In genomic region chr6:129273662-129274061, GRCm38 (mm10) we compare ENCODE assay signal across 17 mouse cellular contexts. TPM values are rescaled to one million over a fixed set of nuclear protein-coding genes. Genes with fewer than 3 reads are reported as not detected.
DNase-seq lines count a peak whose midpoint lies in the region; ATAC-seq and TF ChIP-seq lines count a peak whose summit lies in the region.
"Had no signal": no experiment of that assay in that cellular context is flagged by ENCODE, and none has a peak within 500 bp of the region (broad histone marks: within the 10 kb centered on the region; RNA-seq: fewer than 3 reads in every experiment).

No protein-coding gene starts in this region.

- no peaks in the 10 kb centered on the region for H3K4me1 ChIP-seq in lung, adult 2 months (ENCODE audit: control insufficient read depth, insufficient read depth, low read length)
- no peaks in the 10 kb centered on the region for H3K4me1 ChIP-seq in midbrain, embryonic 15.5 days
- no peaks in the 10 kb centered on the region for H3K4me1 ChIP-seq in hindbrain, embryonic 10.5 days (replicated peaks)
- H3K4me1 ChIP-seq: limb, embryonic 10.5 days had no signal

- H3K27ac ChIP-seq in midbrain, embryonic 15.5 days: no peak overlapping the region
- H3K27ac ChIP-seq in hindbrain, embryonic 10.5 days: no peak overlapping the region
- H3K27ac ChIP-seq: limb, embryonic 10.5 days had no signal

- H3K9ac ChIP-seq in midbrain, embryonic 15.5 days: no peak overlapping the region

- WGBS in lung, adult 2 months: 57% methylated on average over 3 of the region's 3 CpGs
- 84% methylated on average over 3 of the region's 3 CpGs for WGBS in midbrain, embryonic 15.5 days
- WGBS in hindbrain, embryonic 10.5 days: 89% methylated on average over 3 of the region's 3 CpGs

- H3K4me3 ChIP-seq in lung, adult 2 months (replicated peaks; ENCODE audit: extremely low read depth, low read depth, low read length): no peak overlapping the region
- no peak overlapping the region for H3K4me3 ChIP-seq in midbrain, embryonic 15.5 days
- H3K4me3 ChIP-seq in hindbrain, embryonic 10.5 days: no peak overlapping the region
- H3K4me3 ChIP-seq: erythroblast, embryonic 14.5 days; limb, embryonic 10.5 days had no signal

- H3K9me3 ChIP-seq in midbrain, embryonic 15.5 days: no peaks in the 10 kb centered on the region
- H3K9me3 ChIP-seq in hindbrain, embryonic 10.5 days: no peaks in the 10 kb centered on the region
- H3K9me3 ChIP-seq: limb, embryonic 10.5 days had no signal

- no peak overlapping the region for H3K4me2 ChIP-seq in midbrain, embryonic 15.5 days

- ATAC-seq in hematopoietic stem cell, adult 5-6 weeks (replicated peaks in 1 of 2; ENCODE audit: insufficient read depth in 1 of 2, low FRiP score in 2 of 2, low TSS enrichment in 1 of 2, low read depth in 1 of 2, poor library complexity in 2 of 2, severe bottlenecking in 2 of 2): peak; percentile 58 to 65
- ATAC-seq in monocyte, adult 5-6 weeks (replicated peaks; ENCODE audit: insufficient number of reproducible peaks, low FRiP score, low TSS enrichment, poor library complexity, severe bottlenecking): peak; percentile 66
- ATAC-seq in midbrain, embryonic 15.5 days (replicated peaks): no peak

- TF ChIP-seq CTCF in lung, adult 2 months (IDR thresholded peaks at IDR 0.05; ENCODE audit: insufficient read depth, low read length): no peak

- H3K27me3 ChIP-seq in midbrain, embryonic 15.5 days (replicated peaks): no peaks in the 10 kb centered on the region
- no peaks in the 10 kb centered on the region for H3K27me3 ChIP-seq in hindbrain, embryonic 10.5 days (ENCODE audit: insufficient read depth, poor library complexity, severe bottlenecking)

- peak; percentile 57 for DNase-seq in lung, postnatal 25 days (ENCODE audit: low spot score)
- no peak for DNase-seq in lung, adult 2 months
- DNase-seq in CD4-positive, CD25-positive, alpha-beta regulatory T cell, adult 2 months (ENCODE audit: low read depth, low spot score): peak; percentile 89
- no peak for DNase-seq in hindbrain, embryonic 10.5 days (ENCODE audit: low spot score)
- no peak for DNase-seq in cerebellum, postnatal 36 days
- DNase-seq: adrenal gland, postnatal 25 days; embryo, embryonic 11 days; gastrocnemius, postnatal 36 days; kidney, postnatal 14 days; layer of hippocampus, postnatal 36 days had no signal

- no peaks in the 10 kb centered on the region for H3K36me3 ChIP-seq in midbrain, embryonic 15.5 days (replicated peaks)
- no peaks in the 10 kb centered on the region for H3K36me3 ChIP-seq in hindbrain, embryonic 10.5 days
- H3K36me3 ChIP-seq: limb, embryonic 10.5 days had no signal

- no peak for TF ChIP-seq POLR2A in lung, adult 2 months (IDR thresholded peaks at IDR 0.05; ENCODE audit: borderline replicate concordance, extremely low read depth, low read depth, low read length)

RNA-seq across cellular contexts. Expression of gene Cd69, which starts 1.6 kb away (rescaled TPM):
- polyA plus RNA-seq in lung, adult 2 months (2012; rRNA removed): 0.54 and 1.3 TPM in 2 replicates
- total RNA-seq in hematopoietic stem cell, adult 5-6 weeks (2017): 340 and 460 TPM in 2 replicates
- total RNA-seq in monocyte, adult 5-6 weeks (2017): 122 to 324 TPM (median 301 TPM) in 3 replicates
- not detected in 2 replicates for polyA plus RNA-seq in midbrain, embryonic 15.5 days (2015; fragmentation: Nextera tagmentation; extraction: Ambion mirVana)
- 0.19 TPM in 1 of 2 replicates, not detected in the other for polyA plus RNA-seq in hindbrain, embryonic 10.5 days (2016; fragmentation: Nextera tagmentation; extraction: Ambion mirVana)
- total RNA-seq: layer of hippocampus, postnatal 36 days had no signal

RNA-seq across cellular contexts. Expression of gene 4922502D21Rik, which starts 57.9 kb away (rescaled TPM):
- polyA plus RNA-seq in lung, adult 2 months (2012; rRNA removed): not detected in 2 replicates
- total RNA-seq in hematopoietic stem cell, adult 5-6 weeks (2017): not detected in 2 replicates
- total RNA-seq in monocyte, adult 5-6 weeks (2017): 0.76 to 0.85 TPM in 2 of 3 replicates, not detected in the other
- not detected in 2 replicates for polyA plus RNA-seq in midbrain, embryonic 15.5 days (2015; fragmentation: Nextera tagmentation; extraction: Ambion mirVana)
- polyA plus RNA-seq in hindbrain, embryonic 10.5 days (2016; fragmentation: Nextera tagmentation; extraction: Ambion mirVana): not detected in 2 replicates
- total RNA-seq: adrenal gland, postnatal 25 days; gastrocnemius, postnatal 36 days; layer of hippocampus, postnatal 36 days had no signal
- polyA plus RNA-seq: erythroblast, embryonic 14.5 days; heart, embryonic 14.5 days; limb, embryonic 10.5 days; lung, embryonic 16.5 days had no signal

Comparison
In these comparisons a context has a peak if more than half of its experiments do, and no peak if none do; other contexts are left out.
1. DNase-seq: peak in lung, postnatal 25 days (single experiment) and CD4-positive, CD25-positive, alpha-beta regulatory T cell, adult 2 months (single experiment); none in lung, adult 2 months (single experiment), hindbrain, embryonic 10.5 days (single experiment) and cerebellum, postnatal 36 days (0 of 2).